Mouse (Mus musculus): ENCODE data around the gene Jakmip3. TPM values are rescaled to one million over a fixed set of nuclear protein-coding genes. Genes with fewer than 3 reads are reported as not detected.

Jakmip3 gene
- total RNA-seq, 2 experiments from 2014 or later: not detected

DNA sequence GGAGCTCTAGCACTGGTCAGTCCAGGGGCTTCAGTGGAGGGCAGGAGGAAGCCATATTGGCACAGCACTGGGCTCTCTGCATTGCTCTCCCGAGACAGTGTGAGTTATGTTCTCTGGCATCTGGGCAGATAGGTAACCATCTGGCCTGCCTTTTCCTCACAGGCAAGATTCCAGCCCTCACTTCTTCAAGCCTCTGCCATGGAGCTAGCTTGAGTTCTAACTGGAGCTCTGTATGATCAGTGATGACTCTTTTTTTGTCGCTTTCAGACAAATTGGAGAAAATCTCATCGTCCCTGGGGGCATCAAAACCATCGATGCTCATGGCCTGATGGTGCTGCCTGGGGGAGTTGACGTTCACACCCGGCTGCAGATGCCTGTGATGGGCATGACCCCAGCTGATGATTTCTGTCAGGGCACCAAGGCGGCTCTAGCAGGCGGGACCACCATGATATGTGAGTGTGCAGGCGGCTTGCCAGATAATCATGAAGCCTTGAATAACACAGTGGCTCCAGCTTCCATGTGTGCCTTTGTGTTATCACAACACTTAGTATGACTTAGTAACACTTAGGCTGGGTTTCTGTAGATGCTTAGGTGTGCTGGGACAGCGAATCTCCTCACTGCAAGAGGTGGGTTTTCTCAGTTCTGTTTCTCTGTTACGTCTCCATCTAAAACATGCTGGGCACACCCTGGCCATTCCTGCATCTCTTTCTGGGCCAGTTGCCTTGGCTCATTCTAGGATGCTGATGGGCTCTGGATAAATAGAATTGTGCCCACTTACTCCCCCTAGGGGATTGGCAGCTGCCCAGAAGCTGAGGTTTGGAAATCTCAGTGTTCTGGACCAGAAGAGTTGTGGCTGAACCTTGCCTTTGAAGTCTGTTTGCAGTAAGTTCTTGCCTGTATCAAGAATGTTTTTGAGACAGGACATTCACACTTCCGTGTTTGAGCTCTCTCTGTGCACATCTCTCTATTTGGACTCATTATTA lies 149.7 kb downstream of the Jakmip3 start:
- no peak for ATAC-seq (replicated peaks; ENCODE audit: low FRiP score, poor library complexity, severe bottlenecking)

- ATAC-seq (replicated peaks; ENCODE audit: low FRiP score, poor library complexity, severe bottlenecking): no peak
Measured at GRCm38 (mm10) chr7:139091681-139092080, 151.2 kb downstream of the Jakmip3 start.

DNA sequence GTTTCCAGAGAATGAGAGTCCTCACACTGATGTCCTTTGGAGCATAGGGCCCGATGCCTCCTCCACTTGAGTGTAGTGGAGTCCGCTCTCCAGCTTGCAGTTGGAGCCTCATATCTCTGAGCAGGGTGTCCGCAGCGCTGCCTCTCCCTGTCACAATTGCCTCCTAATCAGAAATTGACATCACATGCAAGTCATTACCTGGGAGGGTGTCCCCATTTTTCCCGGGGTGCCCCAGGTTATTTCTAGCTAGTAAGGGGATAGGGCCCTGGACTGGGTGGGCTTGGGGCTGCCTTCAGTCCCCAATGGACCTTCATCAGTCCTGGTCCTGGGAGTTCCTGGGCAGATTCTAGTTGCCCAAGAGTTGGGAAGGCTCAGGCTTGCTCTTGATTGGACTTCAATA lies 152.1 kb downstream of the Jakmip3 start:
- no peak for ATAC-seq (replicated peaks; ENCODE audit: low FRiP score, poor library complexity, severe bottlenecking)

- no peak for ATAC-seq (replicated peaks; ENCODE audit: low FRiP score, poor library complexity, severe bottlenecking)
Measured at GRCm38 (mm10) chr7:139093124-139093523, 152.6 kb downstream of the Jakmip3 start.

DNA sequence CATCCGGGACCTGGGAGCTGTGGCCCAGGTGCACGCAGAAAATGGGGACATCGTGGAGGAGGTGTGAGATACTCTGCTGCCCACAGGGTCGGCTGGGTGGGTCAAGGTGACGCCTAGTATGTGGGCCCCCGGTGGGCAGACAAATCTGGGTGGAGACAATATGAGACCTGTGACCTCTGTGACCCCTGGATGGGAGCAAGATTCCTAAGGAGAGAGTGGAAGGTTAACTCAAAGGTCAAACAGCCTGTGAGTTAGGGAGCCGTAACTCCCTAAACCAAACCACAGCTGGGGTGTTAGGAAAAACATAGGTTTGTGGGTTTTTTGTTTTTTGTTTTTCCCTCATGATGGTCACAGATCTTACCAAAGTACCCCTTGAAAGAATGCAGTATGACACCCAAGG lies 153.3 kb downstream of the Jakmip3 start:
- no peak for ATAC-seq (replicated peaks; ENCODE audit: low FRiP score, poor library complexity, severe bottlenecking)

DNA sequence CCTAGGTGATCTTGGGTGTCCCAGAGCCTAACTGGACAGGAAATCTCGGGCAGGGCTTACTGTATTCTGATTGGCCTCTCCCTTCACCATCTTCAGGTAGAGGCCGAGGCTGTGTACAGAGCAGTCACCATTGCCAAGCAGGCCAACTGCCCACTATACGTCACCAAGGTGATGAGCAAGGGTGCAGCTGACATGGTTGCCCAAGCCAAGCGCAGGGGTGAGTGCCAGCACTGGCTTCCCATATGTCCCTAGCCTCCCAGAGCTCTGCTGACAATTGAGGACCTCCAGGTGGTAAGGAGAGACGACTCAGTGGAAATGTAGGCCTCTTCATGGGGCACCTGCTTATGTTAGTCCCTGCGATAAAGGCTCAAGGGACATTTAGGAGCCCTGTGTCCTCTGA lies 154.2 kb downstream of the Jakmip3 start:
- no peak for ATAC-seq (replicated peaks; ENCODE audit: low FRiP score, poor library complexity, severe bottlenecking)

- ATAC-seq (replicated peaks; ENCODE audit: low FRiP score, poor library complexity, severe bottlenecking): no peak
Measured at GRCm38 (mm10) chr7:139095282-139095681, 154.8 kb downstream of the Jakmip3 start.

DNA sequence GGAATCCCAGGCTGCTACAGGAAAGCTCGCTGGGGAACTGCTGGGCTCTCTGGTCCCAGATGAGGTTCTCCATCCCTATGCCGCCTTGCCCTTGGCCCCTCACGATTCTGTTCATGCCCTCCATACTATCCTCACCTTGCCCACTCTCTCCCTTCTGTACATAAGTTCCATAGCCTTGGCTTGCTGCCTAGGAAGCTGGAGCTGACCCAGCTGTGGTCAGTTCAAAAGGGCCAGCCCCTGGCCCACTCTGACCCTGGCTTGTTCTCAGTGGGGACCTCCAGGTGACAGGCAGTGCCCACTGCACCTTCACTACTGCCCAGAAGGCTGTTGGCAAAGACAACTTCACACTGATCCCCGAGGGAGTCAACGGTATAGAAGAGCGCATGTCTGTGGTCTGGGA lies 155.9 kb downstream of the Jakmip3 start:
- no peak for ATAC-seq (replicated peaks; ENCODE audit: low FRiP score, poor library complexity, severe bottlenecking)

- no peak for ATAC-seq (replicated peaks; ENCODE audit: low FRiP score, poor library complexity, severe bottlenecking)
Measured at GRCm38 (mm10) chr7:139100531-139101095, 160.1 kb downstream of the Jakmip3 start.

- no peak for ATAC-seq (replicated peaks; ENCODE audit: low FRiP score, poor library complexity, severe bottlenecking)
Measured at GRCm38 (mm10) chr7:139101286-139101804, 160.8 kb downstream of the Jakmip3 start.

DNA sequence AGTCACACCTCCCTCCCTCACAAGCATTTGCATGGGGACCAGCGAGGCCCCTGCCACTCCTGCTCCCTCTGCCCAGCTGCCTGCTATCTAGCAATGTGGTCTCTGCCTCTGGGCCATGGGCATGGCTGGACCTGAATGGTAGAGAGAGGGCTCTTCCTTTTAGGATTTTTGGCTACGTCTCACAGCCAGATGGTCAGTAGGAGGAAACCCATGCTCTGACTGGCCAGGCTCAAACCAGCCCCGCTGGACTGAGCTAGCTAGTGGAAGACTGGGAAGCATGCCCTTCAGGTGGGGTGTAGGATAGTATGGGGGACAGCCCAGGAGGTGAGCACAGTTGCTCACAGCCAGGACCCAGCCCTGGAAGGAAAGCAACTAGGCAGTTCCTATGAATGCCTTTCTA lies 161.3 kb downstream of the Jakmip3 start:
- no peak for ATAC-seq (replicated peaks; ENCODE audit: low FRiP score, poor library complexity, severe bottlenecking)

GRCm38 (mm10) chr7:139103960-139104381 lies 163.4 kb downstream of the Jakmip3 start:
- no peak for ATAC-seq (replicated peaks; ENCODE audit: low FRiP score, poor library complexity, severe bottlenecking)

GRCm38 (mm10) chr7:139105076-139105475 lies 164.5 kb downstream of the Jakmip3 start:
- no peak for ATAC-seq (replicated peaks; ENCODE audit: low FRiP score, poor library complexity, severe bottlenecking)

DNA sequence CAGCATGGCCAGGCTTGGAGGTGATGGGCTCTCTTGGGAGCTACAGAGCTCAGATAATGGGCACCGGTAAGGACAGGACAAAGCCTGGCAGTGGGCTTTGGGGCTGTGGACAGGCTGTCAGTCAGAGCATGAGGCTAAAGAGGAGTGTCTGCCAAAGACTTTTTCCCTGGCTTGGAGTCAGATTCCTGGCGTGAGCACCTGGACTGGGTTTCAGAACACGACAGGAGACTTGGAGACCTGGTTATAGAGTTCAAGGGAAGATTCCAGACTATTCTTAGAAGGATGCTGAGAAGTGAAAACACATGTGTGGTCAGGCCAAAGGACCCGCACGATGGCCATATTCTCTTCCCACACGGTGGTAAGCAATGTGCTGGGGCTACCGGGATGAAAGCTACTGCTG lies 165.2 kb downstream of the Jakmip3 start:
- no peak for ATAC-seq (replicated peaks; ENCODE audit: low FRiP score, poor library complexity, severe bottlenecking)

DNA sequence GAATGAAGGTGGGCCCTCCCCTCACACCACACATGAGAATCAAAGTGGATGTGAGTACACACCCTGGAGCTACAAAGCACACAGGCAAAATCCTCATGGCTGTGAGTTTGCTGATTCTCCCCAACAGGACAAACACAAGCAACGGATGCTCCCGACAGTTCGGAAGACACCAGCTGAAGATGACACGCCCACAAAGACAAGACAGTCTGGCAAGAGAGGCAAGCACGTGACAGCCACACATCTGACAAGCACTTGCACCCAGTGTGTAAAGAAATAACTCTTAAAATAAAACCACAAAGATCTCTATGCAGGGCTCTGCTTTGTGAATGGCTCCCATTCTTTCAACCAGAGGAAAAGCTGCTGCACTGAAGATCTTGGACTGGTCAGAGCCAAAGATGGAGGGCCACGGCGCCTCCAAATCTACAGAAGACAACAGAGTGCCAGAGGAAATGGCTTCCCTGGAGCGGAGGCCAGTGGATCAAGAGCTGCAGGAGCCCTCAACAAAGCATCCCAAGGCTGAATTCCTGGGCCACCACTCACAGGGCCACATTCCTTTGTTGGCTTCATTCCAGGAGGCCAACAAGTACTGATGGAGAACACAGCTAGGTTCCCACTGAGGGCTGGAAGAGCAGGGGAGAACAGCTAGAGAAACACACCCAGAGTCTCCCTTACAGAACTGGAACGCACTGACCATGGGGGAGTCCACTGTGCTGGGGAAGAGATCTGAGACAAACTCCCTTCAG lies 167.5 kb downstream of the Jakmip3 start:
- ATAC-seq (replicated peaks; ENCODE audit: low FRiP score, poor library complexity, severe bottlenecking): no peak

GRCm38 (mm10) chr7:139119152-139119774 lies 178.7 kb downstream of the Jakmip3 start:
- no peak for ATAC-seq (replicated peaks; ENCODE audit: low FRiP score, poor library complexity, severe bottlenecking)

DNA sequence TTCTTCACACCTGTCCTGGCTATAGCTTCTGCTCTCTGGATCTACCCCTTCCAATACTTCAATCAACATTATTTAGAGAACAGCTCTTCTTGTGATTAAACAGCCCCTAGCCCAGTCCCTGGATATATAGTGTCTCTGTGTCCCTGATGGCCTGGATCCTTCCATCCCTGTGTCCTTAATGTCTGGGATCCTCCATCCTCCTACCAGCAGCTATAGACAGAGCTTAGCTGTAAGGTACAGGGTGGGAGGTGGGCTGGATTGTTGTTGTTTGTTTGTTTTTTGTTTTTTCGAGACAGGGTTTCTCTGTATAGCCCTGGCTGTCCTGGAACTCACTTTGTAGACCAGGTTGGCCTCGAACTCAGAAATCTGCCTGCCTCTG lies 179.2 kb downstream of the Jakmip3 start:
- ATAC-seq (replicated peaks; ENCODE audit: low FRiP score, poor library complexity, severe bottlenecking): no peak

- ATAC-seq (replicated peaks; ENCODE audit: low FRiP score, poor library complexity, severe bottlenecking): no peak
Measured at GRCm38 (mm10) chr7:139125881-139126280, 185.4 kb downstream of the Jakmip3 start.

DNA sequence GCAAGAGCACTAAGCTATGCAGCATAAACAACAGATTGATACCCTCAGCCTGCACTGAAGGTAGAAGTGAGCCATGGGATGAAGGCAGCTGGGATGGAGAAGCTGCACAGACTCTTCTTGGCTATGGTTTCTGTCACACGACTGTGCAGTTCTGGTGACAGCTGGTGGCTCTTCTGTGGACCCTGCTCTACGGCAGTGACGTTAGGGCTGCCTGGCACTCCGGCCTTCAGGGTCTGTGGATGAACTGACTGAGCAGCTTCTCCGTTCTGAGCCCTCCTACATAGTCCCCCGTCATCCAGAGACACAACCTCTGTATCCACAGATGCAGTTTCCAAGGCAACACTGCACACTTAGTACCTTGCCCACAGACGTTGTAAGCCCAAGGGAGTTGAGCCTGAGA lies 186.0 kb downstream of the Jakmip3 start:
- no peak for ATAC-seq (replicated peaks; ENCODE audit: low FRiP score, poor library complexity, severe bottlenecking)

DNA sequence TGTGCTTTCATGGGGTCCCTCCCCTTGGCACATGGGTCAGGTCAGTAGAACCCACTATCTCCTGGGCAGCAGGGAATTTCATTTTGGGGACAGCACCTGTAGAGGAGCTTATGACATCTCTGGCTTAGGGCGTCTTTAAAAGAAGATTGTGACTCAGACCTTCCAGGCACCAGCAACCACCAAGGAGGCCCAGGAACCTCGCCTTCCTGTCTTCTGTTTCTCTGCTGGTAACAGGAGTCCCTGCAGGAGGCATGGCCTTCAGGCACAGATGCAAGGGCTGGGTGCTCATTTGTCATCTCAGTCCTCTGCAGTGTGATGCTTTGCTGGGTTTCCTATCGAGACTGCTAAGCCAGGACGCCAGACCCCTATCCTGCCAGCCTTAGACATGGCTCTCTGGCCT lies 188.5 kb downstream of the Jakmip3 start:
- no peak for ATAC-seq (replicated peaks; ENCODE audit: low FRiP score, poor library complexity, severe bottlenecking)

Data from erythroblast, adult 5-6 weeks (primary cell).